Mouse (Mus musculus) adrenal gland, postnatal 10 days (tissue): Measurements from ENCODE around the gene Mvb12a. TPM values are rescaled to one million over a fixed set of nuclear protein-coding genes. Genes with fewer than 3 reads are reported as not detected.

Experiments used
- DNase-seq: peaks from one replicate; pipeline ENCODE4 v3.0.0; 2021; ENCODE audit warnings: mixed read lengths
- total RNA-seq, 2 experiments: library from RNA; stranded (reverse); gene quantifications; 2 replicates each; pipeline ENCODE4 v1.2.3; 2021

Mvb12a gene
- total RNA-seq, 2 experiments from 2014 or later = 61.9 to 63.5 TPM

GRCm38 (mm10) chr8:71563992-71564391 is 21.3 kb downstream of the Mvb12a start:
- DNase-seq = no peak

- no peak for DNase-seq
Observed at GRCm38 (mm10) chr8:71566501-71566900, 23.8 kb downstream of the Mvb12a start, which contains the start of gene Nxnl1. TSS of gene Nxnl1 (minus strand) at chr8:71566601.

GRCm38 (mm10) chr8:71567587-71567986 is 24.9 kb downstream of the Mvb12a start:
- no peak for DNase-seq

GRCm38 (mm10) chr8:71568387-71568937 is 25.7 kb downstream of the Mvb12a start, which contains the start of gene Slc27a1:
TSS of gene Slc27a1 (plus strand) at chr8:71568882.
- peak; percentile 93 for DNase-seq

- no peak for DNase-seq
Observed at GRCm38 (mm10) chr8:71568941-71569340, 26.2 kb downstream of the Mvb12a start.

GRCm38 (mm10) chr8:71569366-71570290 is 26.9 kb downstream of the Mvb12a start:
- peak; percentile 88 for DNase-seq

- DNase-seq = peak; percentile 94
Observed at GRCm38 (mm10) chr8:71570291-71570954, 27.7 kb downstream of the Mvb12a start.

GRCm38 (mm10) chr8:71572077-71572476 is 29.4 kb downstream of the Mvb12a start:
- no peak for DNase-seq

- DNase-seq = peak; percentile 84
Observed at GRCm38 (mm10) chr8:71572847-71573633, 30.3 kb downstream of the Mvb12a start.

GRCm38 (mm10) chr8:71574426-71574825 is 31.7 kb downstream of the Mvb12a start:
- peak; percentile 73 for DNase-seq

- DNase-seq = no peak
Observed at GRCm38 (mm10) chr8:71575020-71575419, 32.3 kb downstream of the Mvb12a start.

- no peak for DNase-seq
Observed at GRCm38 (mm10) chr8:71577856-71578387, 35.2 kb downstream of the Mvb12a start.

- no peak for DNase-seq
Observed at GRCm38 (mm10) chr8:71579009-71579408, 36.3 kb downstream of the Mvb12a start.

GRCm38 (mm10) chr8:71579476-71579875 is 36.8 kb downstream of the Mvb12a start:
- DNase-seq = peak; percentile 83

GRCm38 (mm10) chr8:71580201-71580600 is 37.5 kb downstream of the Mvb12a start:
- no peak for DNase-seq

- DNase-seq = peak; percentile 68
Observed at GRCm38 (mm10) chr8:71586891-71587290, 44.2 kb downstream of the Mvb12a start.

GRCm38 (mm10) chr8:71588762-71589161 is 46.0 kb downstream of the Mvb12a start:
- no peak for DNase-seq

- DNase-seq = no peak
Observed at GRCm38 (mm10) chr8:71591017-71591416, 48.3 kb downstream of the Mvb12a start.

GRCm38 (mm10) chr8:71591471-71592373 is 49.0 kb downstream of the Mvb12a start, which contains the start of gene Pgls:
TSS of gene Pgls (plus strand) at chr8:71592176.
- DNase-seq = peak; percentile 98

- DNase-seq = peak; percentile 85
Observed at GRCm38 (mm10) chr8:71592374-71593170, 49.9 kb downstream of the Mvb12a start.
